Mouse (Mus musculus) testis, adult 2 months (tissue): Measurements from ENCODE around the gene Tmed4. TPM values are rescaled to one million over a fixed set of nuclear protein-coding genes. Genes with fewer than 3 reads are reported as not detected.

ENCODE experiments used
- H3K27ac ChIP-seq: fragments of 200-500 bp; 2 replicates; pipeline ENCODE4 v1.5.1; 2012; ENCODE audit warnings: low read depth, low read length; ENCODE audit not compliant: control insufficient read depth, insufficient read depth
- H3K27me3 ChIP-seq: fragments of 200-500 bp; 2 replicates; pipeline ENCODE4 v1.6.1; 2012; ENCODE audit warnings: mild to moderate bottlenecking, low read length, moderate library complexity; ENCODE audit not compliant: control insufficient read depth, insufficient read depth
- H3K36me3 ChIP-seq: fragments of 200-500 bp; 2 replicates; pipeline ENCODE4 v1.6.1; 2012; ENCODE audit warnings: mild to moderate bottlenecking, low read length; ENCODE audit not compliant: control insufficient read depth, insufficient read depth
- H3K4me1 ChIP-seq: fragments of 200-500 bp; 2 replicates; pipeline ENCODE4 v1.6.1; 2012; ENCODE audit warnings: low read length; ENCODE audit not compliant: control insufficient read depth, insufficient read depth
- H3K4me3 ChIP-seq: fragments of 200-500 bp; 2 replicates; pipeline ENCODE4 v1.5.1; 2012; ENCODE audit warnings: low read depth, mild to moderate bottlenecking, low read length, moderate library complexity, mixed read lengths; ENCODE audit not compliant: control insufficient read depth
- CTCF ChIP-seq: fragments of 200-500 bp; IDR thresholded peaks from 2 replicates; pipeline ENCODE4 v1.5.1; 2012; ENCODE audit warnings: low read depth, mild to moderate bottlenecking, inconsistent platforms, low read length, moderate library complexity; ENCODE audit not compliant: control insufficient read depth, insufficient read depth, insufficient replicate concordance
- POLR2A ChIP-seq: fragments of 200-500 bp; IDR thresholded peaks from 2 replicates; pipeline ENCODE4 v1.6.1; 2012; ENCODE audit warnings: low read depth, mild to moderate bottlenecking, inconsistent platforms, low read length, moderate library complexity; ENCODE audit not compliant: control insufficient read depth
- polyA plus RNA-seq: library from polyadenylated mRNA; depleted of rRNA; stranded (reverse); fragments of >200 nt; gene quantifications from 2 replicates; pipeline ENCODE4 v1.2.3, GENCODE M21; 2012; rRNA removed

Tmed4 gene
- polyA plus RNA-seq = 92.6 and 102 TPM in 2 replicates

GRCm38 (mm10) chr11:6274387-6275093, at the start of gene Tmed4:
Gene Tmed4 (minus strand): TSS chr11:6274870.
- no peaks in the 10 kb centered on the region; the same call in 1 of the 2 replicates for H3K36me3 ChIP-seq
- H3K27me3 ChIP-seq = no peaks in the 10 kb centered on the region
- H3K4me3 ChIP-seq = peak within 1 kb of the TSS; percentile 93
- TF ChIP-seq CTCF = peak; percentile 45; the same call in 1 of the 2 replicates
- peak; percentile 99 for TF ChIP-seq POLR2A
- peaks cover 9% of the 10 kb centered on the region for H3K4me1 ChIP-seq
- H3K27ac ChIP-seq = peak within 1 kb of the TSS; percentile 67

GRCm38 (mm10) chr11:6323348-6323747, 48.7 kb upstream of the Tmed4 start:
- Histone ChIP-seq H3K4me1 (no peaks in the 10 kb centered on the region), H3K27ac (no peak overlapping the region), H3K27me3 (no peaks in the 10 kb centered on the region), H3K4me3 (no peak overlapping the region), H3K36me3 (no peaks in the 10 kb centered on the region)
- TF ChIP-seq CTCF (no peak), POLR2A (no peak)

- TF ChIP-seq CTCF = no peak
- TF ChIP-seq POLR2A = no peak
- no peaks in the 10 kb centered on the region for H3K4me1 ChIP-seq
- H3K4me3 ChIP-seq = no peak overlapping the region
- H3K36me3 ChIP-seq = 0 out of 2 replicates have a peak, but pooled peaks cover 2% of the 10 kb centered on the region
- no peaks in the 10 kb centered on the region for H3K27me3 ChIP-seq
- H3K27ac ChIP-seq = no peak overlapping the region
These were observed 47.4 kb upstream of the Tmed4 start for GRCm38 (mm10) chr11:6322086-6322485.

DNA sequence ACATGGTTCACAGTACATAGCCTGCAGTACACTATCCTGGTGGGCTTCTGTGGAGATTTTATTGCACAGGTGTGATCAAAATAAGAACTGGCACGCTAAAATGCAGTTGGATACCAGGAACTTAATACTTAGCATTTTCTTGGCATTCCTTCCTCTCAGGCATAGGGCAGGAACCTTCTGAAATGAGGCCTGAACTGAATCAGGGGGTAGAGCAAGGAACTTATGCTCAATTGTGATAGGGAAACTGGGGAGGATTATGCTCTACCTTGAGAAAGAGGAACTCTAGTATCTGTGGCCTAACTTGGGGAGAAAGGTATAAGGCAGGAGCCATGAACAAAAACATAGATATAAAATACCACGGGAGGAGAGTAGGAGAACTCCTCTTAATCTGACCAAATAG, 44.7 kb upstream of the Tmed4 start:
- H3K27me3 ChIP-seq = no peaks in the 10 kb centered on the region
- no peak overlapping the region for H3K27ac ChIP-seq
- TF ChIP-seq POLR2A (no peak), CTCF (no peak)
- H3K4me1 ChIP-seq = no peaks in the 10 kb centered on the region
- no peak overlapping the region for H3K4me3 ChIP-seq
- H3K36me3 ChIP-seq = peaks cover 2% of the 10 kb centered on the region; the same call in 1 of the 2 replicates

GRCm38 (mm10) chr11:6318559-6318958, 43.9 kb upstream of the Tmed4 start:
- no peaks in the 10 kb centered on the region for H3K4me1 ChIP-seq
- TF ChIP-seq POLR2A (no peak), CTCF (no peak)
- H3K27me3 ChIP-seq = no peaks in the 10 kb centered on the region
- H3K36me3 ChIP-seq = peaks cover 2% of the 10 kb centered on the region; the same call in 1 of the 2 replicates
- no peak overlapping the region for H3K27ac ChIP-seq
- H3K4me3 ChIP-seq = no peak overlapping the region

DNA sequence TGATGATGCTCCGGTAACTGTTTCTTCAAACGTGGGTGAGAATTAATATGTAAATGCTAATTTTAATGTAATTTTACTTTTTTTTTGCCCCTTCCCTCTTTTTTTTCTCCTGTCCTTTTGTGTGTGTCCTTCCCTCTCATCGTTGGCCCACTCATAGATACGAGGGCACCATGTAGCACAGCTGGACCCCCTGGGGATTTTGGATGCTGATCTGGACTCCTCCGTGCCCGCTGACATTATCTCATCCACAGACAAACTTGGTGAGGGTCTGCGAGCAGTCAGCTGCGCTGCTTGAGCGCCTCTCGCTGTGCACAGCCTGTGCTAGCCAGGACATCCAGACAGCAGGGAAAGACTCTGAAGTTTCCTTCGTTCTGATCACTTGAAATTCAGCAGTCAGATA, 42.2 kb upstream of the Tmed4 start:
- peaks cover 2% of the 10 kb centered on the region; the same call in 1 of the 2 replicates for H3K36me3 ChIP-seq
- no peak for TF ChIP-seq POLR2A
- TF ChIP-seq CTCF = no peak
- no peak overlapping the region for H3K4me3 ChIP-seq
- H3K27ac ChIP-seq = no peak overlapping the region
- H3K27me3 ChIP-seq = no peaks in the 10 kb centered on the region
- no peaks in the 10 kb centered on the region for H3K4me1 ChIP-seq

DNA sequence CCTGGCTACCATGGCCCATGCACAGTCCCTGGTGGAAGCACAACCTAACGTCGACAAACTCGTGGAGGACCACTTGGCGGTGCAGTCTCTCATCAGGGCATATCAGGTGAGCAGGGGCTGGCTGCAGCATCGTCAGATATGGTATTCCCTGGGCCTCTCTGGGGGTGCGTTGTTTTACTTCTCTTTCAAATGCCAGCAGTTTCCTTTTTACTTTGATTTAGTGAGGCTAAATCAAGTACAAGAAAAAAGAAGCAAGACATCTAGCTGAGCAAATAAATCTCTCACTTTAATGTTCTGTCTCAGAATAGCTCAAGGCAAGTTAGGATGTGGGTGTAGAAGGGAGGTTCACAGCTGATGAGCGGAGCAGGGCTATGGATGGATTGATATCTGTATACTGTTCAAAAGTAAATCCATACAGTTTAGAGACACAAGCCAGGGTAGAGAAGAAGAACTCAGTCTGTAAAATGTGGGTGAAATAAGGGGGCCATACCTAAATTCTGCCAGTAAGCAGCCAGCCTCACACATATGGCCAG, 39.3 kb upstream of the Tmed4 start:
- H3K36me3 ChIP-seq = peaks cover 2% of the 10 kb centered on the region; the same call in 1 of the 2 replicates
- TF ChIP-seq POLR2A (no peak), CTCF (no peak)
- no peak overlapping the region for H3K27ac ChIP-seq
- H3K4me1 ChIP-seq = no peaks in the 10 kb centered on the region
- H3K4me3 ChIP-seq = no peak overlapping the region
- H3K27me3 ChIP-seq = no peaks in the 10 kb centered on the region
